Mouse (Mus musculus) heart, embryonic 13.5 days (tissue): ENCODE measurements around the gene Ndufs4. TPM values are rescaled to one million over a fixed set of nuclear protein-coding genes. Genes with fewer than 3 reads are reported as not detected.

Experiments used
- ATAC-seq: fragments of 200-750 bp; cut with Nextera tagmentation; 2 replicates; pipeline ENCODE4 v1.8.0; 2017; ENCODE audit warnings: moderate TSS enrichment; ENCODE audit not compliant: insufficient number of reproducible peaks, low FRiP score, low TSS enrichment; ENCODE audit errors: extremely low read depth
- H3K27ac ChIP-seq: fragments of 300-500 bp; sonication (generic); replicated peaks from 2 replicates; pipeline ENCODE4 v1.5.1; 2015; ENCODE audit warnings: moderate library complexity, mild to moderate bottlenecking, inconsistent platforms
- H3K27me3 ChIP-seq: fragments of 300-500 bp; sonication (generic); replicated peaks from 2 replicates; pipeline ENCODE4 v1.6.1; 2015; ENCODE audit warnings: mild to moderate bottlenecking, inconsistent platforms
- H3K36me3 ChIP-seq: fragments of 300-500 bp; sonication (generic); 2 replicates; pipeline ENCODE4 v1.6.1; 2015; ENCODE audit warnings: mild to moderate bottlenecking, inconsistent platforms
- H3K4me1 ChIP-seq: fragments of 300-500 bp; sonication (generic); 2 replicates; pipeline ENCODE4 v1.6.1; 2015; ENCODE audit warnings: inconsistent platforms
- H3K4me2 ChIP-seq: fragments of 300-500 bp; sonication (generic); 2 replicates; pipeline ENCODE4 v1.6.1; 2015; ENCODE audit warnings: inconsistent platforms, mild to moderate bottlenecking, moderate library complexity
- H3K4me3 ChIP-seq: fragments of 300-500 bp; sonication (generic); 2 replicates; pipeline ENCODE4 v1.5.1; 2015; ENCODE audit warnings: moderate library complexity, mild to moderate bottlenecking, inconsistent platforms
- H3K9ac ChIP-seq: fragments of 300-500 bp; sonication (generic); 2 replicates; pipeline ENCODE4 v1.6.1; 2015; ENCODE audit warnings: inconsistent platforms, mild to moderate bottlenecking, moderate library complexity
- H3K9me3 ChIP-seq: fragments of 300-500 bp; sonication (generic); 2 replicates; pipeline ENCODE4 v1.6.1; 2016; ENCODE audit warnings: inconsistent platforms
- WGBS: fragments of 180-500 bp; shearing (Covaris S2); methylation state at CpG from one replicate; pipeline ENCODE4 v1.1.7; 2015; ENCODE audit warnings: mixed read lengths; 5-methylcytosine and 5-hydroxymethylcytosine counted together
- polyA plus RNA-seq: library from polyadenylated mRNA; unstranded; fragments of >200 nt; fragmentation: Nextera tagmentation; extraction: Ambion mirVana; gene quantifications from 2 replicates; pipeline ENCODE4 v1.2.1, GENCODE M21; 2015

Ndufs4 gene
- polyA plus RNA-seq = 388 and 419 TPM in 2 replicates

DNA sequence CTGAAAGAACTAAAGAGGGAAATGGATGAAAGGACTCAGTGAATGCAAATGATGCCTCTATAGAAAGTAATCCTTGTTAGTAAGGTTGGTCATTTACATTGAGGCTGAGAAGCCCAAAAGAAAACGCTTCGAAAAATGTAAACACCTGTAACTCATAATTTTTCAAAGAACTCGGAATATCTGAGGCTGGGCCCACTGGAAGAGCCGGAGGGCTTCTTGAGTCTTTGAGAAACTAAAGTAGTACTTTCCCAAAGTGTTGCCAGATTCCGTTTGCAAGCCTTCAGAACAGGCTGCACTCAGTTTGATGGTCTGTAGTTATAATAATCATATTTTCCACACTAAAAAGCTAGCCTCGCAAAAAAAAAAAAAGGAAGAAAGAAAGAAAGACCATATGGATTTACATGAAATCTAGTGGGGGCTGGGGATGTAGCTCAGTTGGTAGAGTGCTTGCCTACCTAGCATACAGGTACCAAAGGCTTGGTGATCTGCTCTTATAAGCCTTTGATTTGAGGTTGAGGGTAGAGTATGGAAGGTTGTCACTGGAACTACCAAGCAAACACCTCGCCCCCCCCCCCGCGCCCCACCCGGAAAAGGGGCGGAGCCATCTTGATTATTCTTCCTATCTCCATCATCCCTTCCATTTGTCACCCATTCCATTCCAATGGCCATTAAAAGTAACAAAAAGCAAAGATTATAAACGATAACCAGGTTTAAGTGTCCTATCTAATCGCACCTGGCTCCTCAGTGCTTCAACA, at the start of gene Ndufs4:
TSS of gene Ndufs4 (minus strand) at position 48 of the 755 bp plus-strand sequence.
- peaks cover 9% of the 10 kb centered on the region for H3K36me3 ChIP-seq
- peaks cover 14% of the 10 kb centered on the region for H3K4me1 ChIP-seq
- peak within 1 kb of the TSS; percentile 90 for H3K4me2 ChIP-seq
- peak within 1 kb of the TSS; percentile 93 for H3K9ac ChIP-seq
- H3K27me3 ChIP-seq = no peaks in the 10 kb centered on the region
- no peaks in the 10 kb centered on the region for H3K9me3 ChIP-seq
- 38% methylated on average over 13 of the region's 13 CpGs for WGBS
- H3K4me3 ChIP-seq = peak within 1 kb of the TSS; percentile 92
- peak within 1 kb of the TSS; percentile 75 for H3K27ac ChIP-seq
- no peak for ATAC-seq

DNA sequence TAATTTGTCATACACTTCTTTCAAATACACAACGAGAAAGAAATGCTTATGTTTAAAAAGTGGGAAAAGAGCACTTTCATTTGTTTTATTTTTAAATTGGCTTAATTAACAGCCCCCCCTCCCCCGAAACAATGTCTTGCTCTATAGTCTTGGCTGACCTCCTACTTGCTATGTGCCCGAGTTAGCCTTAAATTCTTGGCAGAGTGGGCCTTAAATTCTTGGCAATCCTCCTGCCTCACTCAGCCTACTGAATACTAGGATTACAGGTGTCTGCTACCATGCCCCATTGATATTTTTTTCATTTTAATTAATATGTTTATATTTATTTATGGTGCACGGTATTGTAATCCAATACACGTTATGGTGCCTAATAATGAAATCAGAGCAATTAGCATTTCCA, 44.4 kb upstream of the Ndufs4 start:
- no peak for ATAC-seq
- 68% methylated on average over 5 of the region's 5 CpGs for WGBS
- H3K36me3 ChIP-seq = no peaks in the 10 kb centered on the region
- H3K27me3 ChIP-seq = no peaks in the 10 kb centered on the region
- H3K4me1 ChIP-seq = no peaks in the 10 kb centered on the region
- H3K9me3 ChIP-seq = no peaks in the 10 kb centered on the region
- H3K27ac ChIP-seq = no peak overlapping the region
- H3K9ac ChIP-seq = no peak overlapping the region
- H3K4me3 ChIP-seq = no peak overlapping the region
- H3K4me2 ChIP-seq = no peak overlapping the region

DNA sequence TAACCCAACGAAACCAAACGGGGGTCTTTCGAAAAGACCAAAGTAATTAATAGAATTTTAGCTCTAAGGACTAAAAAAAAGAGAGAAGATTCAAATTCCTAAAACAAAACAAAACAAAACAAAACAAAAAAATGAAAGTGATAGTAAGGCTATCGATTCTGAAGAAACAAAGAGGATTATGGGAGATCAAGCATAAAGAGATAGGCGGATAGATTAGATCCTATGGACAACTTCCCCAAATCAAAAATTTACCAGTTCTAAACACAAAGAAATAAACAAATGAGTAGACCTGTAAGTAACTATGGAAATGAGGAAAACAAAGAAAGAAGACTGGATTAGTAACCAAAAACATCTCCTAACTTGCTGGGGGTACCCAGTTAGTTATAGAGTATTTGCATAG, 37.2 kb upstream of the Ndufs4 start:
- Histone ChIP-seq H3K27me3 (no peaks in the 10 kb centered on the region), H3K27ac (no peak overlapping the region), H3K9ac (no peak overlapping the region), H3K9me3 (0 out of 2 replicates have a peak, but pooled peaks cover 3% of the 10 kb centered on the region), H3K4me2 (no peak overlapping the region), H3K4me1 (no peaks in the 10 kb centered on the region), H3K36me3 (no peaks in the 10 kb centered on the region), H3K4me3 (no peak overlapping the region)
- 86% methylated on average over 5 of the region's 5 CpGs for WGBS
- ATAC-seq = no peak

- H3K4me2 ChIP-seq = no peak overlapping the region
- no peak for ATAC-seq
- no peak overlapping the region for H3K9ac ChIP-seq
- 68% methylated on average over 8 of the region's 8 CpGs for WGBS
- H3K27me3 ChIP-seq = no peaks in the 10 kb centered on the region
- no peaks in the 10 kb centered on the region for H3K36me3 ChIP-seq
- no peak overlapping the region for H3K4me3 ChIP-seq
- H3K27ac ChIP-seq = no peak overlapping the region
- H3K9me3 ChIP-seq = 0 out of 2 replicates have a peak, but pooled peaks cover 3% of the 10 kb centered on the region
- H3K4me1 ChIP-seq = no peaks in the 10 kb centered on the region
Observed at GRCm38 (mm10) chr13:114420235-114420634, 32.2 kb upstream of the Ndufs4 start.

DNA sequence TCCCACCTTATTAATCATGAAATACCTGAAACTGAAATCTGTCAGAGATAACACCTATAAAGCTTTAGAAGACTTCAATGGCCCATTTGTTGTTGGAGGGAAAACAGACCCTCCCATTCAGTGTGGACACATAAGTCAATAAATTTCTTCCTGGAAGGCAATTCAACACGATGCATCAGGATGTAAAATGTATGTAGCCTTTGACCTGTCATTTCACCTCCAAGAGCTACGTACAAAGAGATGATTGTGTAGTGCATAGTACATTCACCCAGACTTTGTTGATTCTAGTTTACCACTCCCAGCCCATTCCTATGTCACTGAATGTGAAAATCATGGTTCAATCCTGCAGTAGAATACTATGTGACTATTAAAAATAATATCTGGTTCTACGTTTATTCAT, 31.3 kb upstream of the Ndufs4 start:
- Histone ChIP-seq H3K9ac (no peak overlapping the region), H3K27ac (no peak overlapping the region), H3K27me3 (no peaks in the 10 kb centered on the region), H3K36me3 (no peaks in the 10 kb centered on the region), H3K9me3 (0 out of 2 replicates have a peak, but pooled peaks cover 3% of the 10 kb centered on the region), H3K4me1 (no peaks in the 10 kb centered on the region), H3K4me2 (no peak overlapping the region), H3K4me3 (no peak overlapping the region)
- 76% methylated on average over 3 of the region's 3 CpGs for WGBS
- ATAC-seq = no peak

GRCm38 (mm10) chr13:114412326-114412725, 24.3 kb upstream of the Ndufs4 start:
- H3K4me3 ChIP-seq = no peak overlapping the region
- no peak overlapping the region for H3K4me2 ChIP-seq
- no peak overlapping the region for H3K9ac ChIP-seq
- no peaks in the 10 kb centered on the region for H3K9me3 ChIP-seq
- no peaks in the 10 kb centered on the region for H3K4me1 ChIP-seq
- no peak overlapping the region for H3K27ac ChIP-seq
- no peaks in the 10 kb centered on the region for H3K27me3 ChIP-seq
- H3K36me3 ChIP-seq = no peaks in the 10 kb centered on the region
- ATAC-seq = no peak

DNA sequence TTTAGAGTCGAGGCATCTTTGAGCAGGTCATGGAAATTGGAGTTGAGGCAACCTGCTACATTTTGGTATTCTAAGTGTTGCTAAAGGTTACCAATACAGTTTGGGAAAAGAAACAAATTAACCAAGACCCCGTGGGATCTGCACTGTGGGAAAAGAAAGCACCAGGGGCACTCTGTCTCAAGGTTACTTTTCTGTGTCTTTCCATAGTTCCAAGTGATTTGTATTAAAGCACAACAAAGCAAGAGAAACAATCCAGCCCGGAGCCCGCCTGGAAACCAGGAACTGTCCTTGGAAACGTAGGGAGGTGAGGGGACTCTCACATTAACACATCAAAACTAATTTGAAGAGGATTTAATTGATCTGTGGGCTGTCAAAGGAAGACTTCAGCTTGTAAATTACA, 18.8 kb upstream of the Ndufs4 start:
- ATAC-seq = no peak

GRCm38 (mm10) chr13:114406424-114406823, 18.4 kb upstream of the Ndufs4 start:
- WGBS = 26% methylated on average over 5 of the region's 5 CpGs
- no peak overlapping the region for H3K4me3 ChIP-seq
- H3K9ac ChIP-seq = no peak overlapping the region
- H3K36me3 ChIP-seq = no peaks in the 10 kb centered on the region
- H3K9me3 ChIP-seq = no peaks in the 10 kb centered on the region
- no peak overlapping the region for H3K4me2 ChIP-seq
- H3K27me3 ChIP-seq = no peaks in the 10 kb centered on the region
- no peaks in the 10 kb centered on the region for H3K4me1 ChIP-seq
- no peak overlapping the region for H3K27ac ChIP-seq
- no peak for ATAC-seq

More for the DNA sequence above, 18.8 kb upstream of the Ndufs4 start:
- no peak overlapping the region for H3K4me3 ChIP-seq
- no peak overlapping the region for H3K4me2 ChIP-seq
- no peaks in the 10 kb centered on the region for H3K9me3 ChIP-seq
- no peak overlapping the region for H3K27ac ChIP-seq
- no peak overlapping the region for H3K9ac ChIP-seq
- 14% methylated on average over 5 of the region's 5 CpGs for WGBS
- H3K27me3 ChIP-seq = no peaks in the 10 kb centered on the region
- H3K36me3 ChIP-seq = no peaks in the 10 kb centered on the region
- no peaks in the 10 kb centered on the region for H3K4me1 ChIP-seq

GRCm38 (mm10) chr13:114405100-114405715, 17.1 kb upstream of the Ndufs4 start:
- H3K27ac ChIP-seq = no peak overlapping the region
- H3K9ac ChIP-seq = no peak overlapping the region
- no peaks in the 10 kb centered on the region for H3K4me1 ChIP-seq
- 85% methylated on average over 9 of the region's 9 CpGs for WGBS
- no peak overlapping the region for H3K4me3 ChIP-seq
- no peak for ATAC-seq
- H3K9me3 ChIP-seq = no peaks in the 10 kb centered on the region
- no peak overlapping the region for H3K4me2 ChIP-seq
- H3K36me3 ChIP-seq = no peaks in the 10 kb centered on the region
- no peaks in the 10 kb centered on the region for H3K27me3 ChIP-seq

- Histone ChIP-seq H3K9me3 (no peaks in the 10 kb centered on the region), H3K27ac (no peak overlapping the region), H3K4me3 (no peak overlapping the region), H3K36me3 (no peaks in the 10 kb centered on the region), H3K9ac (no peak overlapping the region), H3K27me3 (no peaks in the 10 kb centered on the region), H3K4me2 (no peak overlapping the region), H3K4me1 (no peaks in the 10 kb centered on the region)
- WGBS = 57% methylated on average over 2 of the region's 2 CpGs
- ATAC-seq = no peak
Observed at GRCm38 (mm10) chr13:114398906-114399305, 10.8 kb upstream of the Ndufs4 start.

GRCm38 (mm10) chr13:114397281-114397680, 9.2 kb upstream of the Ndufs4 start:
- H3K27me3 ChIP-seq = no peaks in the 10 kb centered on the region
- H3K4me1 ChIP-seq = no peaks in the 10 kb centered on the region
- H3K36me3 ChIP-seq = no peaks in the 10 kb centered on the region
- no peak for ATAC-seq
- H3K9ac ChIP-seq = no peak overlapping the region
- H3K27ac ChIP-seq = no peak overlapping the region
- H3K9me3 ChIP-seq = no peaks in the 10 kb centered on the region
- H3K4me2 ChIP-seq = no peak overlapping the region
- 71% methylated on average over 9 of the region's 9 CpGs for WGBS
- H3K4me3 ChIP-seq = no peak overlapping the region

DNA sequence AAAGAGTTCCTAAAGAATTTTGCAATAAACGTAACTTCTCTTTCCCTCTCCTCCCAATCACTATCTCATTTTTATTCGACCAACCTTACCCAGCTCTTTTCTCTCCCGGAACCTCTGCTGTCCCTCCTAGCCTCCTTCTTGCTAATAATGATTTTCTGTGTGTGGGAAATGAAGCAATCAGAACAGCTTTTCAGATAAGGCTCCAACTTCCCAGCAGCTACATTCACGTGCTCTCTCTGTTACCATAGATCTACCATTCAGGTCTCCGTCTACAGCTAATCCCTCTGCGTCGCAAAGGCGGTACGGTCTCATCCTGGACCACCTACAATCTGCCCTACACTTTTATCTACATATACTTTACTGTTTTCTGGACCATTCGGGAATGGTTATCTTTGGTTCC, 8.8 kb upstream of the Ndufs4 start:
- Histone ChIP-seq H3K9ac (no peak overlapping the region), H3K4me1 (no peaks in the 10 kb centered on the region), H3K27me3 (no peaks in the 10 kb centered on the region), H3K9me3 (no peaks in the 10 kb centered on the region), H3K4me2 (no peak overlapping the region), H3K27ac (no peak overlapping the region), H3K4me3 (no peak overlapping the region), H3K36me3 (no peaks in the 10 kb centered on the region)
- 57% methylated on average over 10 of the region's 10 CpGs for WGBS
- no peak for ATAC-seq
